Mouse (Mus musculus): ENCODE measurements around the gene Slc4a1. TPM values are rescaled to one million over a fixed set of nuclear protein-coding genes. Genes with fewer than 3 reads are reported as not detected.

Gene Slc4a1
- polyA plus RNA-seq, 1 experiment from 2014 or later: 8.9 TPM

DNA sequence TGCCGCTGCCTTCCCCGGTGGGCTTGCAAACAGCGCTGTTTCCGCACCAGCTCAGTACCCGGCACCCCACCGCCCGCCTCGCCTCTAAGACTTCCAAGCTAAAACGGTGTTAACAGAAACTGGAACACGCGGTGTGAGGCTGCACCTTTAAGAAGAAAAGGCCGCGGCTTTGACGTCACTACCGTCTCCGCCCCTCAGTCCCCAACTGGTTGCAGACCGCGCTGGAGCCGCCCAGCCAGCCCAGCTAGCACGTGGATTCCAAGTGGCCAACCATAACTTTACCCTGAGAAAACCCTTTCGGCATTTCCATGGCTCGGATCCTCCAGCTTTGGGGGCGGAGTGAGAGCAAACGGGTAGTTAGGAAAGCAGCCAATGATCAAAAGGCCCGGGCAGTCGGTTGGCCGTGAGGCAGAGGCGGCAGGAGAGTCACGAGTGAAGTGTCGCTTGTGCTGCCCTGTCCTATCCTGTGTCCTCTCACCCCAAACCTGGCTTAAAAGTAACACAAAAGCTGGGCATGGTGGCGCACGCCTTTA is 42.4 kb upstream of the Slc4a1 start:
- Histone ChIP-seq H3K27me3 (ENCODE audit: control insufficient read depth, insufficient read depth, low read depth, low read length) (no peaks in the 10 kb centered on the region), H3K4me1 (replicated peaks; ENCODE audit: control insufficient read depth, insufficient read depth, low read length) (peaks cover 24% of the 10 kb centered on the region), H3K4me2 (ENCODE audit: low read depth, low read length) (peak overlapping the region; percentile 95), H3K4me3 (ENCODE audit: low read length) (peak overlapping the region; percentile 97), H3K9me3 (ENCODE audit: control insufficient read depth, low read length) (no peaks in the 10 kb centered on the region), H3K27ac (ENCODE audit: low read length) (peak overlapping the region; percentile 94), H3K36me3 (ENCODE audit: control insufficient read depth, insufficient read depth, low read length) (peaks cover 8% of the 10 kb centered on the region; the same call in 1 of the 2 replicates), H3K9ac (ENCODE audit: low read length) (peak overlapping the region; percentile 95)
- under 1% methylated on average over 32 of the region's 32 CpGs for WGBS
- ATAC-seq (ENCODE audit: low read depth): peak; percentile 90

DNA sequence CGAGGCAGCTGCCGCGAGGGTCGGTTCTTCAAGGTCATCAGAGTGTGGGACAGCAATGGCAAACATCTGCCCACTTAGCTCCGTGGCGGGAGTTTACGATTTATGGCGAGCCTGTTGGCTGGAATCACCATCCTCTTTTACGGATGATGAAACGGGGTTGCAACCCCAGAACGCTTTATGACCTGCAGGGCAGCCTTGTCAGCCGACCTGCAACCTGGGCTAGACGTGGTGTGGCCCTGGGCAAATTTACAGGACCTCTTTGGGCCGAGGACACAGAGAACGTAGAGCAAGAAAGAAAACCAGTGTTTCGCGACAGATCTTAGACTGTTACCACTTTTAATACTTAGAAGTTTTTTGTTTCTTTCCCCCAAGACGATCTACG is 41.8 kb upstream of the Slc4a1 start, which contains the start of gene Slc25a39:
Gene Slc25a39 (minus strand): TSS at position 113 of the 382 bp plus-strand sequence.
- H3K4me3 ChIP-seq (ENCODE audit: low read length): peak within 1 kb of the TSS; percentile 97
- peak within 1 kb of the TSS; percentile 95 for H3K4me2 ChIP-seq (ENCODE audit: low read depth, low read length)
- no peaks in the 10 kb centered on the region for H3K27me3 ChIP-seq (ENCODE audit: control insufficient read depth, insufficient read depth, low read depth, low read length)
- peak within 1 kb of the TSS; percentile 94 for H3K27ac ChIP-seq (ENCODE audit: low read length)
- ATAC-seq (ENCODE audit: low read depth): no peak
- WGBS: under 1% methylated on average over 19 of the region's 19 CpGs
- H3K36me3 ChIP-seq (ENCODE audit: control insufficient read depth, insufficient read depth, low read length): peaks cover 13% of the 10 kb centered on the region
- peak within 1 kb of the TSS; percentile 95 for H3K9ac ChIP-seq (ENCODE audit: low read length)
- H3K9me3 ChIP-seq (ENCODE audit: control insufficient read depth, low read length): no peaks in the 10 kb centered on the region
- peaks cover 24% of the 10 kb centered on the region for H3K4me1 ChIP-seq (replicated peaks; ENCODE audit: control insufficient read depth, insufficient read depth, low read length)

DNA sequence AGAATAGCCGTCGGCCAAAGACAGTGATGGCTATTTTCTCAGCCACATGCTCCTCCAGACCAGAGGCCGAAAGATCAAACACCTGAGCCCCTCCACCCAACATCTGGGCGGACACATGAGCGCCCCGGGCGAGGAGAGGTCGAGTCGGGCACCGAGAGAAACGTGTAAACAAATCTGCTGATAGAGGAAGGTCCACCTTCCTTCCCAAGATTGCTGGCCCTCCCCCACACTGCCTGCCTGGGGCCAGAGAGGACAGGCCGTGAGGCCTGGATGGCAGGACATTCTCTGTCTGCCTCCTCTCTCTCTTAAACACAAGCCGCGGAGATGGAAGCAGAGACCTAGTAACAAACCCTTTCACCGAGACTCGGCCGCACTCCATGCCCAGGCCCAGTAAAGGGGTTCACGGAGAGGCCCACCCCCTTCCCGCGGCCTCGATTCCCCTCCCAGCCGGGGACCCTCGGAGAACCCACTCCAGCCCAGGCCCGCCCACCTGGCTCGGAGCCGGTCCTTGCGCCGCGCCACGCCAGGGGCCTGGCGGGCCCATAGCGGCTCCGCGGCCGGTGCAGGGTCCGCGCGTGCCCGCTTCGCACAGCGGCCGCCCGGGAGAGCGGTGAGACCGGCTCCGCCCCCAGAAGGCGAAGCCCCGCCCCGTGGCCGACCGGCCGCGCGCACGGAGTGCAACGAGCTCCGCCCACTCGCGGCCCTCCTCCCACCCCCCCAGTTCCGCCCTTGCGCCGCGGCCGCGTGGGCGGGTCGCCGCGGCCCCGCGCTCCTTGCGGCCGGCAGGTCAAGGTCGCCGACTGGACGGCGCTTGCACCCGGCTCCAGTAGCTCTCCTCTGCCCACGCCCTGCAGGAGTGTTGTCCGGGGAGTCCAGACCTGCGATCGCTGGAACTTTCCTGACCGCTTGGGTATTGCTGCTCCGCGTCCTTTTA is 41.2 kb upstream of the Slc4a1 start:
- Histone ChIP-seq H3K9me3 (ENCODE audit: control insufficient read depth, low read length) (no peaks in the 10 kb centered on the region), H3K4me2 (ENCODE audit: low read depth, low read length) (peak overlapping the region; percentile 95), H3K4me3 (ENCODE audit: low read length) (peak overlapping the region; percentile 97), H3K27me3 (ENCODE audit: control insufficient read depth, insufficient read depth, low read depth, low read length) (no peaks in the 10 kb centered on the region), H3K4me1 (replicated peaks; ENCODE audit: control insufficient read depth, insufficient read depth, low read length) (peaks cover 24% of the 10 kb centered on the region), H3K9ac (ENCODE audit: low read length) (peak overlapping the region; percentile 95), H3K36me3 (ENCODE audit: control insufficient read depth, insufficient read depth, low read length) (peaks cover 18% of the 10 kb centered on the region), H3K27ac (ENCODE audit: low read length) (peak overlapping the region; percentile 94)
- ATAC-seq (ENCODE audit: low read depth): peak; percentile 79
- WGBS: under 1% methylated on average over 71 of the region's 85 CpGs

DNA sequence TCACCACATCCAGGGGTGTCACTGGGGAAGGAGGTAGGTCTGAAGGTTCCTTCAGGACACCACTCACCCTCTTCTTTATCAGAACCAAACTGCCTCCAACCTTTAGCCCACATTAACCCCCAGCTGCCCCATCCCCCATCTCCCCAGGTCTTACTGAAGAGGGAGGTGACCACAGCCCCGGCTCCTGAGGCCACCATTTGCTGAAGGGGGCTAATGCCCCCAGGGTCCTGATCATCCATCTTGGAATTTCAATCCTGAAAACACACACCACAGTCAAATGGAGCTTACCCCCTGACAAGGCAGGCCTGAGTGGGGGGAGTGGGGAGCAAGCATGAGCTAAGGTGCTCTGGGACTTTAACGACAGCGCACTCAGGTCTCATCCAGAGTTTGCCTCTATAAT is 40.4 kb upstream of the Slc4a1 start:
- Histone ChIP-seq H3K4me3 (ENCODE audit: low read length) (peak overlapping the region; percentile 97), H3K4me1 (replicated peaks; ENCODE audit: control insufficient read depth, insufficient read depth, low read length) (peaks cover 24% of the 10 kb centered on the region), H3K9me3 (ENCODE audit: control insufficient read depth, low read length) (no peaks in the 10 kb centered on the region), H3K4me2 (ENCODE audit: low read depth, low read length) (peak overlapping the region; percentile 95), H3K27me3 (ENCODE audit: control insufficient read depth, insufficient read depth, low read depth, low read length) (no peaks in the 10 kb centered on the region), H3K9ac (ENCODE audit: low read length) (peak overlapping the region; percentile 95), H3K27ac (ENCODE audit: low read length) (peak overlapping the region; percentile 94), H3K36me3 (ENCODE audit: control insufficient read depth, insufficient read depth, low read length) (peaks cover 18% of the 10 kb centered on the region)
- WGBS: 6% methylated on average over 3 of the region's 3 CpGs
- no peak for ATAC-seq (ENCODE audit: low read depth)

DNA sequence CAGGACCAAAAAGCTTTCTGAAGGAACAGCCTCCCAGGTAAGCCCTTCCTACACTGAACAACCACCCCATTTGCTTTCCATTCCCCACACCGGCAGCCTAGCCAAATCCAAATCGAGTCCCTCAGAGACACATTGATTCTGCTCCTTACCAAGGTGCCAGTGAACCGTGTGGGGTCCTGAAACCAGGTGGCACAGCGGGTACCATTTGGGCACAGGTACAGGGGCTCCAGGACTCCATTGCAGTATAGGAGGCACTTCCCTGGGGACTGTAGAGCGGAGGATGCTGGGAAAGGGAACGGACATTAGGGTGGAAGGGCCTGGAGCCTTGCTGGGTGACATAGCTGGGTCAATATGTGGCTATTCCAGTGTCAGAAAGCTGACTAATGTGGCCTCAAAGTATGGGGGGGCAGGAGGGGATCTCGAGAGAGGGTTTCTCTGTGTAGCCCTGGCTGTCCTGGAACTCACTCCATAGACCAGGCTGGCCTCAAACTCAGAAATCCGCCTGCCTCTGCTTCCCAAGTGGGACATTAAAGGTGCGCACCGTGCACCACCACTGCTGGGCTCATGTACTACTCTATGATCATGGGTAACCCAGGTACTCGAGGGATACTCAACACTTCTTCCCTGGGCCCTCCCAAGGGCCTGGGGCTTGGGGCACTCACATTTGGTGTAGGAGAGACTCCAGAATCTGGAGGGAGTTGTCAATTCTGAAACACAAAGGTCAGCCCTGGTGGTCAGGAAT is 39.7 kb upstream of the Slc4a1 start:
- H3K4me1 ChIP-seq (replicated peaks; ENCODE audit: control insufficient read depth, insufficient read depth, low read length): peaks cover 22% of the 10 kb centered on the region
- no peak for ATAC-seq (ENCODE audit: low read depth)
- H3K27ac ChIP-seq (ENCODE audit: low read length): no peak overlapping the region
- H3K27me3 ChIP-seq (ENCODE audit: control insufficient read depth, insufficient read depth, low read depth, low read length): no peaks in the 10 kb centered on the region
- H3K4me3 ChIP-seq (ENCODE audit: low read length): no peak overlapping the region; the same call in 1 of the 2 replicates
- peaks cover 18% of the 10 kb centered on the region for H3K36me3 ChIP-seq (ENCODE audit: control insufficient read depth, insufficient read depth, low read length)
- H3K4me2 ChIP-seq (ENCODE audit: low read depth, low read length): peak overlapping the region; percentile 95
- H3K9ac ChIP-seq (ENCODE audit: low read length): peak overlapping the region; percentile 34; the same call in 1 of the 2 replicates
- 79% methylated on average over 11 of the region's 11 CpGs for WGBS
- no peaks in the 10 kb centered on the region for H3K9me3 ChIP-seq (ENCODE audit: control insufficient read depth, low read length)

DNA sequence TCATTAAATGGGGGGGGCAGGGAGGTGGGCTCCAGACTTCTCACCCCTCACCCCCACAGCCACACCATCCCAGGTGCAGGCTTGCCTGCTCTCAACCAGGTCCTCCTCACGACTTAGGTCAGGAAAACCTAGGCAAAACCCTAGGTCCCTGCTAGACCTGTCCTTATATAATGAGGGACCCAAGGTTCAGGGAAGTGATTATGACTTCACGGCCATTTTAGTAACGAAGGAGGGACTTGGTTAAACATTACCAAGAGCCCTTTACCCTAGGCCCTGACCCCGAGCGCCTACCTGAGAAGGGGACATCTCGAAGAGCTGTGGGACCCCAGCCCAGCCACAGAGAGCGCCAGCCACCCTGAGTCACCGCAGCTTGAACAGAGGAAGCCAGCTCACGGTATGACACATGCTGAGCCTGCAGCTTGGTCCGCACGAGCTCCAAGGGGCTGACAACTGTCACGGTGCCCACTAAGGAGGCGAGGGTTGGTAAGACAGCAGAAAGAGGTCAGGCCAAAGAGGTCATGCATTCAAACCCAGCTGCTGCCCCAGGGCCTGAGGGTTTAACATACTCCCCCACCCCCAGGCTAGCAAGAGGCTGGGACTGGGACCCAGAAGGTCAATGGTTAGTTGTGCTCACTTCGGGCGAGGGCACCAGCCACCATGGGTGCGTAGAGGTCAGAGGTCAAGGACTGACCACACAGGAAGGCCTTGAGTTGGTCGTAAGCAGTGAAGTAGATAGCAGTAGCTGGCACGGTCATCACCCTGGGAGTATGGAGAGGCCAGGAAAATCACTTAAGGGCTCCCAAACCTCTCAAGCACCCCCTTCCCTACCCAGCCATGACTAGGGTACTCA is 38.4 kb upstream of the Slc4a1 start:
- peaks cover 29% of the 10 kb centered on the region for H3K4me1 ChIP-seq (replicated peaks; ENCODE audit: control insufficient read depth, insufficient read depth, low read length)
- H3K4me2 ChIP-seq (ENCODE audit: low read depth, low read length): no peak overlapping the region
- H3K36me3 ChIP-seq (ENCODE audit: control insufficient read depth, insufficient read depth, low read length): peaks cover 18% of the 10 kb centered on the region
- H3K9ac ChIP-seq (ENCODE audit: low read length): no peak overlapping the region
- ATAC-seq (ENCODE audit: low read depth): no peak
- no peak overlapping the region for H3K27ac ChIP-seq (ENCODE audit: low read length)
- H3K27me3 ChIP-seq (ENCODE audit: control insufficient read depth, insufficient read depth, low read depth, low read length): peaks cover 12% of the 10 kb centered on the region
- 69% methylated on average over 18 of the region's 18 CpGs for WGBS
- no peaks in the 10 kb centered on the region for H3K9me3 ChIP-seq (ENCODE audit: control insufficient read depth, low read length)
- no peak overlapping the region for H3K4me3 ChIP-seq (ENCODE audit: low read length)

DNA sequence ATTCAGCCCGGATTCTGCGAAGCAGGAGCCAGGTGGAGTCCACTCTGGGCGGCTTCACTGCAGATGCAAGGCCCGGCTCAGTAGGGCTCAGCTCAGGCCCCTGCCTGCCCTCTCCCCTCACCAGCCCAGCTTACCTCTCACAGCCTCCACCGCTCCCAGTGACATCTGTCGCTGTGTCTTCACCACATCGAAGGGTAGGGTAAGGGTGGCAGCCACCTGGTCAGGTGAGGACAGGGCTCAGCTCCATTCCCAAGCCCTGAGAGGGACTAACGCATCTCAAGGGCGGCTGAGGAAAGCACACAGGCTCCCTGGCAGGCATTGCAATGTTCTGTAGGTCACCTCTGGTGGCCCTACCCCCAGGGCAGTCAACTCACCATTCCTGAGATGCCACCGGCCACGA is 37.7 kb upstream of the Slc4a1 start:
- no peak overlapping the region for H3K9ac ChIP-seq (ENCODE audit: low read length)
- 94% methylated on average over 11 of the region's 11 CpGs for WGBS
- no peak overlapping the region for H3K4me2 ChIP-seq (ENCODE audit: low read depth, low read length)
- H3K27me3 ChIP-seq (ENCODE audit: control insufficient read depth, insufficient read depth, low read depth, low read length): peaks cover 19% of the 10 kb centered on the region
- H3K4me3 ChIP-seq (ENCODE audit: low read length): no peak overlapping the region
- no peak for ATAC-seq (ENCODE audit: low read depth)
- no peak overlapping the region for H3K27ac ChIP-seq (ENCODE audit: low read length)
- peaks cover 34% of the 10 kb centered on the region for H3K4me1 ChIP-seq (replicated peaks; ENCODE audit: control insufficient read depth, insufficient read depth, low read length)
- H3K36me3 ChIP-seq (ENCODE audit: control insufficient read depth, insufficient read depth, low read length): peaks cover 18% of the 10 kb centered on the region
- H3K9me3 ChIP-seq (ENCODE audit: control insufficient read depth, low read length): no peaks in the 10 kb centered on the region

DNA sequence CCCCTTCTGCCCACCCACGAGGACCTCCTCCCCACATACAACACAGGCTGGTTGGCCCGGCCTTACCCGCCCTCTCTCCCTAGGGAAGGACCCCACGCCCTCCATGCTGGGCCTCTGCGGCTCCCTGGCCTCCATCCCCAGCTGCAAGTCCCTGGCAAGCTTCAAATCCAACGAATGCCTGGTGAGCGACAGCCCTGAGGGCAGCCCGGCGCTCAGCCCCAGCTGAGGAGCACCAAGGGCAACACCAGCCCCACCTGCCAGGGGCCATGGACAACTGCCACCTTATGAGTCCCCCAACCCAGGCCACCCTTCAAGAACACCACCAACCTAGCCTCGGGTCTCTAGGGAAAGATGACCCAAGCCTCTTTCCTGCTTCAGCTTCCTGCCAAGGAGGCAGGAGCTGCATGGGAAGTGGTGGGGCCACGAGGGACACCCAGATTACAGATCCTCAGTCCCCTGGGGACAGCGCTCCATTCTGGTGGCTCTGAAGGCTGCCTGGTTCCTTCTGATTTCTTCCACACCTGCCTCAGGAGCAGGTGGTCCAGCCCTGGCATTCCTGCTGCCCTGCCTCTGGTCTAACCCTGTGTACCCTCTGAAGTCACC is 36.0 kb upstream of the Slc4a1 start:
- H3K27me3 ChIP-seq (ENCODE audit: control insufficient read depth, insufficient read depth, low read depth, low read length): peaks cover 31% of the 10 kb centered on the region
- WGBS: 61% methylated on average over 12 of the region's 12 CpGs

More for the DNA sequence above, 36.0 kb upstream of the Slc4a1 start:
- no peak overlapping the region for H3K4me3 ChIP-seq (ENCODE audit: low read length)
- no peak for ATAC-seq (ENCODE audit: low read depth)
- H3K4me2 ChIP-seq (ENCODE audit: low read depth, low read length): no peak overlapping the region
- no peak overlapping the region for H3K27ac ChIP-seq (ENCODE audit: low read length)
- peaks cover 18% of the 10 kb centered on the region for H3K36me3 ChIP-seq (ENCODE audit: control insufficient read depth, insufficient read depth, low read length)
- H3K9ac ChIP-seq (ENCODE audit: low read length): no peak overlapping the region
- H3K9me3 ChIP-seq (ENCODE audit: control insufficient read depth, low read length): no peaks in the 10 kb centered on the region
- peaks cover 34% of the 10 kb centered on the region for H3K4me1 ChIP-seq (replicated peaks; ENCODE audit: control insufficient read depth, insufficient read depth, low read length)

All from lung, embryonic 16.5 days (tissue).